In the genomic region with DNA sequence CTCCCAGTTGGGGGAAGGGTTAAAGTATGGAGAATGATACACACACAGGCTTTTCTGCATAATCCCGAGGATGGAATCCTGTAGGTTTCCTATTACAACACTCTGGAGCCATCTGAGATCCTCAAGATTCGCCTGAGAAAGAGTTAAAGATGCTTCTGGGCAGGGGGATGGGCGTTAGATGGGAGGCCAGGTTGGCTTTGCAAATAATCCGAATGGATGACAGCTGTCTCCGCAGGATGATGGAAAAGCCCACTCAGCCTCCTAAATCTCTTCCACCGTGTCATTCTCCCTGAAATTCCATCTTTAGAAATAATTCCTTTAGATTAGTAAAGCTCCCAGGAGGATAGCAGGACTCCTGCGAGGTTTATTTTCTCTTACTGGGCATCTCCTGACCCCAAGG, we compare ENCODE assay signal across 8 mouse cellular contexts. TPM values are rescaled to one million over a fixed set of nuclear protein-coding genes. Genes with fewer than 3 reads are reported as not detected.
DNase-seq lines count a peak whose midpoint lies in the region; ATAC-seq and TF ChIP-seq lines count a peak whose summit lies in the region.

No protein-coding gene starts in this region.

- ATAC-seq in forebrain, embryonic 14.5 days, result no peak
- no peak for ATAC-seq in liver, postnatal 0 days
- no peak for ATAC-seq in frontal cortex, adult (ENCODE audit: low TSS enrichment)

- no peaks in the 10 kb centered on the region for H3K9me3 ChIP-seq in forebrain, embryonic 14.5 days (replicated peaks; ENCODE audit: control insufficient read depth, low read length)
- no peaks in the 10 kb centered on the region for H3K9me3 ChIP-seq in liver, postnatal 0 days (ENCODE audit: low read length)

- no peak overlapping the region for H3K27ac ChIP-seq in forebrain, embryonic 14.5 days (ENCODE audit: low read depth, low read length)
- peak overlapping the region; percentile 97 for H3K27ac ChIP-seq in liver, postnatal 0 days (ENCODE audit: low read depth)

- TF ChIP-seq EP300 in liver, postnatal 0 days (IDR thresholded peaks at IDR 0.05; ENCODE audit: low read depth), result no peak

- WGBS in forebrain, embryonic 14.5 days, result 9% methylated on average over 7 of the region's 7 CpGs
- 27% methylated on average over 7 of the region's 7 CpGs for WGBS in liver, postnatal 0 days (ENCODE audit: insufficient replicate concordance)

- peak overlapping the region; percentile 98 for H3K4me2 ChIP-seq in forebrain, embryonic 14.5 days (ENCODE audit: low read length)
- H3K4me2 ChIP-seq in liver, postnatal 0 days (ENCODE audit: low read depth, low read length), result peak overlapping the region; percentile 82

- peak; percentile 29 for DNase-seq in cerebellum, adult 9-10 months
- DNase-seq in cerebellum, adult 11-12 months, result no peak
- DNase-seq in 3T3-L1 (ENCODE audit: low read depth, low spot score), result peak; percentile 42
- DNase-seq in forebrain, embryonic 14.5 days (ENCODE audit: low spot score), result no peak
- DNase-seq in liver, postnatal 0 days, result no peak
- no peak for DNase-seq in frontal cortex, postnatal 36 days (ENCODE audit: low spot score in 2 of 2)
- no peak for DNase-seq in layer of hippocampus, adult 9-10 months (ENCODE audit: low spot score)

- H3K36me3 ChIP-seq in forebrain, embryonic 14.5 days (ENCODE audit: control insufficient read depth, insufficient read depth, low read length), result no peaks in the 10 kb centered on the region
- 0 out of 2 replicates have a peak, but pooled peaks cover 6% of the 10 kb centered on the region for H3K36me3 ChIP-seq in liver, postnatal 0 days (replicated peaks; ENCODE audit: insufficient read depth, low read length)

- H3K4me3 ChIP-seq in forebrain, embryonic 14.5 days (ENCODE audit: low read depth, low read length), result peak overlapping the region; percentile 62; the same call in 1 of the 2 replicates
- H3K4me3 ChIP-seq in liver, postnatal 0 days (ENCODE audit: low read depth, low read length), result peak overlapping the region; percentile 81

- no peaks in the 10 kb centered on the region for H3K27me3 ChIP-seq in forebrain, embryonic 14.5 days (replicated peaks; ENCODE audit: control insufficient read depth, insufficient read depth, low read length)
- H3K27me3 ChIP-seq in liver, postnatal 0 days (ENCODE audit: insufficient read depth, low read length), result no peaks in the 10 kb centered on the region

- peaks cover 7% of the 10 kb centered on the region; the same call in 1 of the 2 replicates for H3K4me1 ChIP-seq in forebrain, embryonic 14.5 days (ENCODE audit: control insufficient read depth, insufficient read depth, low read length)
- peaks cover 36% of the 10 kb centered on the region for H3K4me1 ChIP-seq in liver, postnatal 0 days (ENCODE audit: insufficient read depth)

- no peak for TF ChIP-seq CTCF in liver, postnatal 0 days (IDR thresholded peaks at IDR 0.05; ENCODE audit: low read depth)

- peak overlapping the region; percentile 72; the same call in 1 of the 2 replicates for H3K9ac ChIP-seq in forebrain, embryonic 14.5 days (ENCODE audit: low read length)
- peak overlapping the region; percentile 92 for H3K9ac ChIP-seq in liver, postnatal 0 days (replicated peaks)

RNA-seq across cellular contexts. Expression of gene Stom, which starts 1.2 kb away (rescaled TPM):
- 11.0 and 12.4 TPM in 2 replicates for polyA plus RNA-seq in forebrain, embryonic 14.5 days (2014; fragmentation: Nextera tagmentation; extraction: Ambion mirVana)
- 77.1 and 86.3 TPM in 2 replicates for polyA plus RNA-seq in liver, postnatal 0 days (2015; fragmentation: Nextera tagmentation; extraction: Ambion mirVana)

RNA-seq across cellular contexts. Expression of gene 4930568D16Rik, which starts 31.9 kb away (rescaled TPM):
- not detected in 2 replicates for polyA plus RNA-seq in forebrain, embryonic 14.5 days (2014; fragmentation: Nextera tagmentation; extraction: Ambion mirVana)
- polyA plus RNA-seq in liver, postnatal 0 days (2015; fragmentation: Nextera tagmentation; extraction: Ambion mirVana), result not detected in 2 replicates

Comparison
In these comparisons a context has a peak if more than half of its experiments do, and no peak if none do; other contexts are left out.
1. DNase-seq: peak in cerebellum, adult 9-10 months (single experiment) and 3T3-L1 (single experiment); none in cerebellum, adult 11-12 months (single experiment), forebrain, embryonic 14.5 days (single experiment), liver, postnatal 0 days (single experiment), frontal cortex, postnatal 36 days (0 of 2) and layer of hippocampus, adult 9-10 months (single experiment).